In genomic region chr4:155130616-155131015, GRCm38 (mm10) we compare ENCODE assay signal across 11 mouse cellular contexts. TPM values are rescaled to one million over a fixed set of nuclear protein-coding genes. Genes with fewer than 3 reads are reported as not detected.
DNase-seq lines count a peak whose midpoint lies in the region; ATAC-seq and TF ChIP-seq lines count a peak whose summit lies in the region.
"Had no signal": no experiment of that assay in that cellular context is flagged by ENCODE, and none has a peak within 500 bp of the region (broad histone marks: within the 10 kb centered on the region; RNA-seq: fewer than 3 reads in every experiment).

No protein-coding gene starts in this region.

- H3K9me3 ChIP-seq in lung, embryonic 15.5 days, result no peaks in the 10 kb centered on the region
- no peaks in the 10 kb centered on the region for H3K9me3 ChIP-seq in hindbrain, embryonic 14.5 days (ENCODE audit: control insufficient read depth, low read length)
- H3K9me3 ChIP-seq in stomach, embryonic 15.5 days, result no peaks in the 10 kb centered on the region
- H3K9me3 ChIP-seq: midbrain, embryonic 13.5 days had no signal

- 53% methylated on average over 7 of the region's 7 CpGs for WGBS in lung, embryonic 15.5 days
- 68% methylated on average over 7 of the region's 7 CpGs for WGBS in lung, adult 2 months
- WGBS in hindbrain, embryonic 14.5 days, result 73% methylated on average over 7 of the region's 7 CpGs
- 64% methylated on average over 7 of the region's 7 CpGs for WGBS in stomach, embryonic 15.5 days

- TF ChIP-seq CTCF in gastrocnemius, adult 2 months (IDR thresholded peaks at IDR 0.05), result no peak
- TF ChIP-seq CTCF in lung, adult 2 months (IDR thresholded peaks at IDR 0.05; ENCODE audit: insufficient read depth, low read length), result no peak

- H3K4me2 ChIP-seq in lung, embryonic 15.5 days, result no peak overlapping the region
- no peak overlapping the region for H3K4me2 ChIP-seq in hindbrain, embryonic 14.5 days (replicated peaks)
- H3K4me2 ChIP-seq in stomach, embryonic 15.5 days, result no peak overlapping the region
- H3K4me2 ChIP-seq: midbrain, embryonic 13.5 days had no signal

- H3K9ac ChIP-seq in lung, embryonic 15.5 days, result no peak overlapping the region; the same call in 1 of the 2 replicates
- H3K9ac ChIP-seq in hindbrain, embryonic 14.5 days, result no peak overlapping the region
- no peak overlapping the region for H3K9ac ChIP-seq in stomach, embryonic 15.5 days
- H3K9ac ChIP-seq: liver, embryonic 14.5 days had no signal

- no peaks in the 10 kb centered on the region for H3K36me3 ChIP-seq in lung, embryonic 15.5 days
- H3K36me3 ChIP-seq in hindbrain, embryonic 14.5 days (replicated peaks; ENCODE audit: control insufficient read depth, insufficient read depth), result no peaks in the 10 kb centered on the region
- H3K36me3 ChIP-seq in stomach, embryonic 15.5 days, result no peaks in the 10 kb centered on the region
- H3K36me3 ChIP-seq: midbrain, embryonic 13.5 days had no signal

- no peak for ATAC-seq in lung, embryonic 15.5 days (ENCODE audit: borderline replicate concordance, extremely low read depth, low FRiP score, low TSS enrichment)
- no peak for ATAC-seq in hindbrain, embryonic 14.5 days (ENCODE audit: low FRiP score)
- ATAC-seq in stomach, embryonic 15.5 days (ENCODE audit: insufficient read depth, low FRiP score, low read depth), result no peak

- no peaks in the 10 kb centered on the region for H3K27me3 ChIP-seq in lung, embryonic 15.5 days
- H3K27me3 ChIP-seq in hindbrain, embryonic 14.5 days (ENCODE audit: control insufficient read depth, insufficient read depth, low read length), result no peaks in the 10 kb centered on the region
- H3K27me3 ChIP-seq in stomach, embryonic 15.5 days (replicated peaks), result no peaks in the 10 kb centered on the region
- H3K27me3 ChIP-seq: midbrain, embryonic 13.5 days had no signal

- intact Hi-C loops in gastrocnemius, adult 2 months (cut with DNase I), result no loop called here

- H3K27ac ChIP-seq in gastrocnemius, adult 2 months, result peak overlapping the region; percentile 91
- peak overlapping the region; percentile 78 for H3K27ac ChIP-seq in lung, embryonic 15.5 days
- 0 out of 2 replicates have a peak overlapping the region, but pooled peaks have one; percentile 18 for H3K27ac ChIP-seq in hindbrain, embryonic 14.5 days
- H3K27ac ChIP-seq in stomach, embryonic 15.5 days, result peak overlapping the region; percentile 76
- H3K27ac ChIP-seq: liver, embryonic 14.5 days; midbrain, embryonic 13.5 days had no signal

- TF ChIP-seq POLR2A in lung, adult 2 months (IDR thresholded peaks at IDR 0.05; ENCODE audit: borderline replicate concordance, extremely low read depth, low read depth, low read length), result no peak

- no peak for DNase-seq in gastrocnemius, adult 2 months
- no peak for DNase-seq in gastrocnemius, postnatal 10 days
- DNase-seq in lung, adult 2 months, result no peak
- DNase-seq in hindbrain, embryonic 14.5 days (ENCODE audit: low spot score), result no peak
- DNase-seq in frontal cortex, adult 2 months (ENCODE audit: extremely low spot score in 1 of 2, low spot score in 1 of 2), result no peak
- DNase-seq in kidney, postnatal 10 days, result no peak

- H3K4me1 ChIP-seq in lung, embryonic 15.5 days, result peaks cover 67% of the 10 kb centered on the region
- peaks cover 14% of the 10 kb centered on the region for H3K4me1 ChIP-seq in lung, adult 2 months (ENCODE audit: control insufficient read depth, insufficient read depth, low read length)
- H3K4me1 ChIP-seq in hindbrain, embryonic 14.5 days (replicated peaks; ENCODE audit: control insufficient read depth, insufficient read depth, low read length), result peaks cover 34% of the 10 kb centered on the region
- H3K4me1 ChIP-seq in stomach, embryonic 15.5 days, result peaks cover 34% of the 10 kb centered on the region

- no peak overlapping the region; the same call in 1 of the 2 replicates for H3K4me3 ChIP-seq in gastrocnemius, adult 2 months
- H3K4me3 ChIP-seq in lung, embryonic 15.5 days, result no peak overlapping the region
- no peak overlapping the region for H3K4me3 ChIP-seq in lung, adult 2 months (replicated peaks; ENCODE audit: extremely low read depth, low read depth, low read length)
- no peak overlapping the region for H3K4me3 ChIP-seq in hindbrain, embryonic 14.5 days (replicated peaks; ENCODE audit: low read length)
- no peak overlapping the region for H3K4me3 ChIP-seq in stomach, embryonic 15.5 days (replicated peaks)
- H3K4me3 ChIP-seq: erythroblast, embryonic 14.5 days; midbrain, embryonic 13.5 days had no signal

RNA-seq across cellular contexts. Expression of gene Morn1, which starts 44.2 kb away (rescaled TPM):
- total RNA-seq in gastrocnemius, adult 2 months (2021), result 1 to 10 TPM; 1.3 TPM
- total RNA-seq in gastrocnemius, postnatal 10 days (2021), result 1 to 10 TPM; 2.6 to 4.3 TPM
- 5.9 and 7.7 TPM in 2 replicates for polyA plus RNA-seq in lung, embryonic 15.5 days (2015; fragmentation: Nextera tagmentation; extraction: Ambion mirVana)
- polyA plus RNA-seq in lung, adult 2 months (2012; rRNA removed), result 14.2 and 15.5 TPM in 2 replicates
- polyA plus RNA-seq in hindbrain, embryonic 14.5 days (2014; fragmentation: Nextera tagmentation; extraction: Ambion mirVana), result 6.1 and 8.7 TPM in 2 replicates
- 5.1 and 5.3 TPM in 2 replicates for polyA plus RNA-seq in stomach, embryonic 15.5 days (2015; fragmentation: Nextera tagmentation; extraction: Ambion mirVana)
- polyA plus RNA-seq in frontal cortex, adult 2 months (2012; rRNA removed), result 18.6 and 22.0 TPM in 2 replicates

RNA-seq across cellular contexts. Expression of gene Rer1, which starts 44.4 kb away (rescaled TPM):
- 10 to 100 TPM; 54.8 to 59.3 TPM for total RNA-seq in gastrocnemius, adult 2 months (2021)
- 10 to 100 TPM; 49.0 to 58.1 TPM for total RNA-seq in gastrocnemius, postnatal 10 days (2021)
- polyA plus RNA-seq in lung, embryonic 15.5 days (2015; fragmentation: Nextera tagmentation; extraction: Ambion mirVana), result 157 and 163 TPM in 2 replicates
- 76.1 and 85.9 TPM in 2 replicates for polyA plus RNA-seq in lung, adult 2 months (2012; rRNA removed)
- 145 and 148 TPM in 2 replicates for polyA plus RNA-seq in hindbrain, embryonic 14.5 days (2014; fragmentation: Nextera tagmentation; extraction: Ambion mirVana)
- 175 and 179 TPM in 2 replicates for polyA plus RNA-seq in stomach, embryonic 15.5 days (2015; fragmentation: Nextera tagmentation; extraction: Ambion mirVana)
- 83.4 and 84.4 TPM in 2 replicates for polyA plus RNA-seq in frontal cortex, adult 2 months (2012; rRNA removed)

Comparison
In these comparisons a context has a peak if more than half of its experiments do, and no peak if none do; other contexts are left out.
1. H3K27ac ChIP-seq: peak in every context shown above with its lines; median percentile 91 in gastrocnemius, adult 2 months; 78 in lung, embryonic 15.5 days; 76 in stomach, embryonic 15.5 days; 18 in hindbrain, embryonic 14.5 days.